Mouse (Mus musculus): ENCODE data around the gene Sik1. TPM values are rescaled to one million over a fixed set of nuclear protein-coding genes. Genes with fewer than 3 reads are reported as not detected.

Gene Sik1
- polyA plus RNA-seq (2012; rRNA removed): 35.5 and 57.6 TPM in 2 replicates

GRCm38 (mm10) chr17:31855597-31856518 is at the start of gene Sik1:
Gene Sik1 (minus strand): TSS chr17:31855804.
- Histone ChIP-seq H3K4me1 (ENCODE audit: control insufficient read depth, insufficient read depth, low read length) (peaks cover 24% of the 10 kb centered on the region), H3K4me3 (ENCODE audit: insufficient read depth, low read depth, low read length) (peak within 1 kb of the TSS; percentile 90), H3K27me3 (replicated peaks; ENCODE audit: control insufficient read depth, insufficient read depth, low read length) (no peaks in the 10 kb centered on the region), H3K27ac (ENCODE audit: insufficient read depth, low read depth, low read length) (peak within 1 kb of the TSS; percentile 98), H3K36me3 (ENCODE audit: control insufficient read depth, insufficient read depth, low read length) (peaks cover 4% of the 10 kb centered on the region; the same call in 1 of the 2 replicates)
- DNase-seq: peak; percentile 99
- WGBS: 1% methylated on average over 78 of the region's 92 CpGs
- TF ChIP-seq POLR2A (IDR thresholded peaks at IDR 0.05; ENCODE audit: low read depth, low read length) (peak; percentile 48), CTCF (conservative IDR thresholded peaks at IDR 0.05; ENCODE audit: insufficient read depth, insufficient read length, low read depth, low read length) (peak; percentile 46)

- Histone ChIP-seq H3K27ac (ENCODE audit: insufficient read depth, low read depth, low read length) (peak overlapping the region; percentile 76), H3K27me3 (replicated peaks; ENCODE audit: control insufficient read depth, insufficient read depth, low read length) (no peaks in the 10 kb centered on the region), H3K36me3 (ENCODE audit: control insufficient read depth, insufficient read depth, low read length) (no peaks in the 10 kb centered on the region), H3K4me1 (ENCODE audit: control insufficient read depth, insufficient read depth, low read length) (peaks cover 20% of the 10 kb centered on the region; the same call in 1 of the 2 replicates), H3K4me3 (ENCODE audit: insufficient read depth, low read depth, low read length) (no peak overlapping the region)
- TF ChIP-seq POLR2A (IDR thresholded peaks at IDR 0.05; ENCODE audit: low read depth, low read length) (no peak), CTCF (conservative IDR thresholded peaks at IDR 0.05; ENCODE audit: insufficient read depth, insufficient read length, low read depth, low read length) (no peak)
- WGBS: 83% methylated on average over 9 of the region's 9 CpGs
- DNase-seq: no peak
Observed at GRCm38 (mm10) chr17:31905201-31905790, 49.7 kb upstream of the Sik1 start.

- DNase-seq: peak; percentile 90
- Histone ChIP-seq H3K36me3 (ENCODE audit: control insufficient read depth, insufficient read depth, low read length) (no peaks in the 10 kb centered on the region), H3K27me3 (replicated peaks; ENCODE audit: control insufficient read depth, insufficient read depth, low read length) (no peaks in the 10 kb centered on the region), H3K27ac (ENCODE audit: insufficient read depth, low read depth, low read length) (peak overlapping the region; percentile 87), H3K4me3 (ENCODE audit: insufficient read depth, low read depth, low read length) (no peak overlapping the region), H3K4me1 (ENCODE audit: control insufficient read depth, insufficient read depth, low read length) (peaks cover 20% of the 10 kb centered on the region; the same call in 1 of the 2 replicates)
- TF ChIP-seq POLR2A (IDR thresholded peaks at IDR 0.05; ENCODE audit: low read depth, low read length): no peak
- 0 out of 2 replicates have a peak, but pooled peaks have one; percentile 7 for TF ChIP-seq CTCF (conservative IDR thresholded peaks at IDR 0.05; ENCODE audit: insufficient read depth, insufficient read length, low read depth, low read length)
- WGBS: 57% methylated on average over 7 of the region's 7 CpGs
Observed at GRCm38 (mm10) chr17:31904036-31904435, 48.4 kb upstream of the Sik1 start.

DNA sequence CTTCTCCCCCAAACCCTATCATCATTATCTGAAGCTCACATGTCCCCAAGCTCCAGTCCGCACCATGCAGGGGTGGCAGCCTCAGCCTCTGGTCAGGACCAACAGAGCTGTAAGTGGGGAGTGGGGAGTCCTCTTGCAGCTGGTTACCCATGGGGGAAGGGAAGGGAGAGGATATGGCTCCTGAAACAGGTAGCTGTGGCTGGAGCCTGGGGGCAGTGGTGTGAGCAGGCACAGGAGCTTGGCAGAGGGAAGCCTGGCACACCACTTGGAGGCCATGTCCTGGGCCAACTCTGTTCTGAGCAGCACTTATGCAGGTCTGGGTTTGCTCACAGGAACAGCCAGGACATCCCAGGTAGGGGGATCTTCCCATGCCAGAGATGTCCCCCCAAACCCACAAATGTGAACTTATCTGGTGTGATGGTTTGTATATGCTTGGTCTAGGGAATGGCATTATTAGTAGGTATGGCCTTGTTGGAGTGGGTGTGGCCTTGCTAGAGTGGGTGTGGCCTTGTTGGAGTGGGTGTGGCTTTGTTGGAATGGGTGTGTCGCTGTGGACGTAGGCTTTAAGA is 47.1 kb upstream of the Sik1 start:
- WGBS: 66% methylated on average over 3 of the region's 3 CpGs
- no peaks in the 10 kb centered on the region for H3K36me3 ChIP-seq (ENCODE audit: control insufficient read depth, insufficient read depth, low read length)
- DNase-seq: no peak
- no peak overlapping the region for H3K4me3 ChIP-seq (ENCODE audit: insufficient read depth, low read depth, low read length)
- peak overlapping the region; percentile 87 for H3K27ac ChIP-seq (ENCODE audit: insufficient read depth, low read depth, low read length)
- no peaks in the 10 kb centered on the region for H3K27me3 ChIP-seq (replicated peaks; ENCODE audit: control insufficient read depth, insufficient read depth, low read length)
- TF ChIP-seq CTCF (conservative IDR thresholded peaks at IDR 0.05; ENCODE audit: insufficient read depth, insufficient read length, low read depth, low read length) (no peak), POLR2A (IDR thresholded peaks at IDR 0.05; ENCODE audit: low read depth, low read length) (no peak)
- H3K4me1 ChIP-seq (ENCODE audit: control insufficient read depth, insufficient read depth, low read length): peaks cover 20% of the 10 kb centered on the region; the same call in 1 of the 2 replicates

- peaks cover 20% of the 10 kb centered on the region; the same call in 1 of the 2 replicates for H3K4me1 ChIP-seq (ENCODE audit: control insufficient read depth, insufficient read depth, low read length)
- TF ChIP-seq POLR2A (IDR thresholded peaks at IDR 0.05; ENCODE audit: low read depth, low read length) (peak; percentile 46), CTCF (conservative IDR thresholded peaks at IDR 0.05; ENCODE audit: insufficient read depth, insufficient read length, low read depth, low read length) (no peak)
- peak overlapping the region; percentile 13; the same call in 1 of the 2 replicates for H3K4me3 ChIP-seq (ENCODE audit: insufficient read depth, low read depth, low read length)
- peak overlapping the region; percentile 98 for H3K27ac ChIP-seq (ENCODE audit: insufficient read depth, low read depth, low read length)
- peak; percentile 95 for DNase-seq
- WGBS: 46% methylated on average over 11 of the region's 11 CpGs
- no peaks in the 10 kb centered on the region for H3K27me3 ChIP-seq (replicated peaks; ENCODE audit: control insufficient read depth, insufficient read depth, low read length)
- H3K36me3 ChIP-seq (ENCODE audit: control insufficient read depth, insufficient read depth, low read length): no peaks in the 10 kb centered on the region
Observed at GRCm38 (mm10) chr17:31901461-31902204, 46.0 kb upstream of the Sik1 start.

GRCm38 (mm10) chr17:31898941-31899340 is 43.3 kb upstream of the Sik1 start:
- Histone ChIP-seq H3K27ac (ENCODE audit: insufficient read depth, low read depth, low read length) (no peak overlapping the region), H3K4me3 (ENCODE audit: insufficient read depth, low read depth, low read length) (no peak overlapping the region), H3K4me1 (ENCODE audit: control insufficient read depth, insufficient read depth, low read length) (peaks cover 9% of the 10 kb centered on the region; the same call in 1 of the 2 replicates), H3K36me3 (ENCODE audit: control insufficient read depth, insufficient read depth, low read length) (no peaks in the 10 kb centered on the region), H3K27me3 (replicated peaks; ENCODE audit: control insufficient read depth, insufficient read depth, low read length) (no peaks in the 10 kb centered on the region)
- WGBS: 78% methylated on average over 5 of the region's 5 CpGs
- no peak for DNase-seq
- TF ChIP-seq POLR2A (IDR thresholded peaks at IDR 0.05; ENCODE audit: low read depth, low read length) (no peak), CTCF (conservative IDR thresholded peaks at IDR 0.05; ENCODE audit: insufficient read depth, insufficient read length, low read depth, low read length) (no peak)
